Mouse (Mus musculus): Measurements from ENCODE around the gene Il27ra.
"Not testable (repeated sequence)": the region's sequence is repeated elsewhere in the genome, so short reads cannot be mapped to it uniquely, and the experiment has no call there.

The Il27ra gene

DNA sequence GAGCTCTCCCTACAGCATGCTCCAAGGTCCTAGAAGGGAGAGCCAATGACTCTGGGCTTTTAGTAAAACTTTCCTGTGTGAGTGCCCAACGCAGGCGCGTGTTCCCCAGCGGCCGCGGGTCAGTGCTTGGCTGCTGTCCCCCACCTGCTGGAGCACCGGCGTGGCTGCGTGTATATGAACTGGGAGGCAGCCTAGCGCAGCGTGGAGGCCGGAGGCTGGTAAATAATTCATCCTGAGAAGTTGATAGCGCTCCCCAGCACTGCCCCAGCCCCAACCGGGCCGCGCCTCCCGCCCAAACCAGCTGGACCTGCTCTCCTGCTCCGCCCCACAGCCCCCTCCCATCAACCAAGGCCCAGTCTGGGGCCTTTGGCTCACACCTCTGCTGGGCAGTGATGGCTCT lies 21.3 kb downstream of the Il27ra start, which contains the start of gene Palm3:
Gene Palm3 (plus strand): TSS at position 376 of the 400 bp plus-strand sequence.
- in situ Hi-C loops (cut with MseI, MboI) = no loop called here

GRCm38 (mm10) chr8:84019738-84020137 lies 22.7 kb downstream of the Il27ra start:
- in situ Hi-C loops (cut with MseI, MboI) = no loop called here

DNA sequence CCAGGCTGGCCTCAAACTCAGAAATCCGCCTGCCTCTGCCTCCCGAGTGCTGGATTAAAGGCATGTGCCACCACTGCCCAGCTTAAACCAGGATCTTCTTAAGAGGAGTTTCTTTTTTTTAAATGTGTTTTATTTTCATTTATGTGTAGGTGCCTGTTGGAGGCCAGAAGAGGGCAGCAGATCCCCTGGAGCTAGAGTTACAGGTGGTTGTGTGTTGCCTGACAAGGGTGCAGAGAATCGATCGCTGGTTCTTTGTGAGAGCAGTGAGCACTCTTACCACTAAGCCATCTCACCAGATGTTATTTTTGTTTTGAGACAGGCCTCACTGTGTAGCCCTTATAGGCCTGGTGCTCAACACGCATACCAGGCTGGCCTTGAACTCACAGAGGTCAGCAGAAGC lies 26.6 kb downstream of the Il27ra start:
- in situ Hi-C loops (cut with MseI, MboI) = no loop called here

DNA sequence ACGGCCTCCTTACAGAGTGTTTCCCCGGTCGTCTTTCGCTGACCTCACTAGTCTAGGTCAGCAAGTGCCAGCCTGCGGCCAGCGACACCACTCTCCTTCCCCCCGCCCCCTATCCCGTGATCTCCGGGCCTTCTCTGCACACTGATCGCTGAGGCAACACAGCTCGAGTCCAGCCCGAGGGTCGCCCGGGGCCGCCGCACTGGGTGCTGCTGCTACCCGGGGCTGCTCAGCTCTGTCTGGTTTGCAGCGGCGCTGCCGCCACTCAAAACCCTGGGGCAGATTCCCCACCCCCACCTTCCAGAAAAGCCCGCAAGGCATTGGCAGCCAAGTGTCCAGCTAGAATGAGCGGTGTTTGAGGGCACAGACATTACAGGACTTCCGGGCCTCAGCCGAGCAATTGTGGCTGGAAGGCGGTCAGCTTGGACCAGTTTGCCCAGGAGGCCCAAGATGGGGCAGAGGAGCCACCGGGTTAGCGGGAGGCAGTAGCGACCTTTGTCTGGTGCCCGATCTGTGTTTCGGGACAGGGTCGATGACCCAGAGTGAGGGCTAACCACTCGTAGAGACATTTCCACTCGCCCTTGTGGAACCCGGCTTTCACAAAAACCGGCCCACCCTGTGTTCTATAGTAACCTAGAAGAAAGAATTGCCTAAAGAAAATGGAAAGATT lies 29.8 kb downstream of the Il27ra start:
- in situ Hi-C loops (cut with MseI, MboI) = no loop called here

- in situ Hi-C loops (cut with MseI, MboI) = no loop called here
These were observed 30.5 kb downstream of the Il27ra start, which contains the start of gene 2210011C24Rik for GRCm38 (mm10) chr8:84011705-84012498. 2210011C24Rik (minus strand) TSS chr8:84012171.

GRCm38 (mm10) chr8:84010625-84011611 lies 31.5 kb downstream of the Il27ra start:
- in situ Hi-C loops (cut with MseI, MboI) = no loop called here

DNA sequence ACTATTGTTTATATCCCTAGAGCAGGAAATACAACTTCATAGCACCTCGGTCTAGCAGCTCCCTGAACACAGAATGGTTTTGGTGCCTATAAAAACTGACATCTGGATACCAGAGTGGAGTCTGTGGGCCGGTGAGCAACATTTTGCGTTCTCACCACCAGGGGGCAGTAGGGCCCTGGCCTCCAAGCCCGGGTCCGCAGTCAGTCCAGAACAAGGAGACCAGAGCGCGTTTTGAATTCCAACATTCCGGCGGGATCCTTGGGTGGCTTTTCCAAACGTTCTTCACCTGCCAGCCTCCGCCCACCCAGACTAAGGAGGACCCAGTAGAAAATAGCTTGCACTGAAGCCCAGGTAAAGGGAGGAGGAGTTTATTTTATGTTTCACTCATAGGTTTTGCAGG lies 32.5 kb downstream of the Il27ra start:
- in situ Hi-C loops (cut with MseI, MboI) = no loop called here

- in situ Hi-C loops (cut with MseI, MboI) = no loop called here
These were observed 34.0 kb downstream of the Il27ra start for GRCm38 (mm10) chr8:84008362-84008761.

DNA sequence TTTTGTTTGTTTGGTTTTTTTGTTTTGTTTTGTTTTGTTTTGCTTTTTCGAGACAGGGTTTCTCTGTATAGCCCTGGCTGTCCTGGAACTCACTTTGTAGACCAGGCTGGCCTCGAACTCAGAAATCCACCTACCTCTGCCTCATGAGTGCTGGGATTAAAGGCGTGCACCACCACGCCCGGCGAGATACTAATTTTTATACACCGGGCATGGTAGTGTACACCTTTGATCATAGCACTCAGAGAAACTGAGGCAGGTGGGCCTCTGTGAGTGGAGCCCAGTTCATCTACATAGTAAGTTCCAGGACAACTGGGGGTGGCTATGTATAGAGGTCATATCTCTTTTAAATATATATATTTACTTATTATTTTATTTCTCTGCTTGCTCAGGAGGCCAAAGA lies 36.9 kb downstream of the Il27ra start:
- in situ Hi-C loops (cut with MseI, MboI) = not testable (repeated sequence)

- in situ Hi-C loops (cut with MseI, MboI) = no loop called here
These were observed 37.7 kb downstream of the Il27ra start for GRCm38 (mm10) chr8:84004533-84005201.

GRCm38 (mm10) chr8:84003612-84004246 lies 38.7 kb downstream of the Il27ra start:
- in situ Hi-C loops (cut with MseI, MboI) = no loop called here

- in situ Hi-C loops (cut with MseI, MboI) = no loop called here
These were observed 39.3 kb downstream of the Il27ra start for GRCm38 (mm10) chr8:84002957-84003611.

DNA sequence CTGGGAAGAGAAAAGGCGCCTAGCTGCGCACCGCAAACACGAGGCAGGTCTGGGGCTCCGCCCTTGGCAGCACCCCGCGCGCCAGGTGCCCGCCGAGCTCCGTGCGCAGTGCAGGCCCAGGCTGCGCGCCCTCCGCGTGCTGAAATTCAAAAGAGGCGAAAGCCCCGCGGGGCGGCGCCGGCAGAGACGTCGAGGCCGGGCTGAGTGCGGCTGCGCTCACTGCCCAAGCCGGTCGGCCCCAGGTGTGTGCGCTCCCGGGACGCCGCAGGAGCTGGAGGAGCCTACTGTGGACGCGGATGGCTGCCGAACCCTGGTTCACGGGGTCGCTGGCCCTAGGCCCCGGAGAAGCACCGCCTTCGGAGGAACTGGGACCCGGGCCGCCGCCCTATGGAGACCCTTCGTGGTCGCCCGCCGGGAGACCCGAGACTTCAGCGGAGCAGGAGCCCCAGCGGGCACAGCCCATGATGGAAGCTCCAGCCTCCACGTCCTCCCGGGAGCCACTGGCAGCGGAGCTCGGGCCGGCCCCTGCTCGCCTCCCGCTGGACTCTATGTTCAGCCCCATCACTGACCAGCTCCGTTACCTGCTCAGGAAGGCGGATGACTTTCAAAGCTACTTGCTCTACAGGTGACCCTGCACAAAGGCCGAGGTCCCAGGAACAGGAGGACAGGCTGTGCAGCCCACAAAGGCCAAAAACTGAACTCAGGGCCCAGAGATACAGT lies 40.9 kb downstream of the Il27ra start, which contains the start of gene 1700067K01Rik:
Gene 1700067K01Rik (plus strand): TSS at position 222 of the 720 bp plus-strand sequence.
- in situ Hi-C loops (cut with MseI, MboI) = no loop called here

DNA sequence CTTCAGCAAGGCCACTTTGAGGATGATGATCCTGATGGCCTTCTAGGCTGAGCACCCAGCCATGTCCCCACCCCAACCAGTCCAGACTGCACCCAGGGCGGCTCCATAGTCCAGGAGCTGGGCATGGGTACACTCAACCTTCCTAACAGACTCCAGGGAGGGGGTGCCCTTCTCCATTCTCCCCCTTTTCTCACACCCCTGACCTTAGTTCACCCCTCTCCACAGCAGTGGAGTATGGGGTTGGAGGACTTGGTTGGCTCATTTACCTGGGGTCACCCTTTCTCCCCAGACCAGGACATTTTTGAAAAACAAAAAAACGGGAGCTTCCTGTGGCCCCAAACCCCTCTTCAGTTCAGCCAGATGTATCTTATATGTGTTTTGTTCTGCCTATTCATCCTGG lies 42.6 kb downstream of the Il27ra start:
- in situ Hi-C loops (cut with MseI, MboI) = no loop called here

GRCm38 (mm10) chr8:83999057-83999705 lies 43.2 kb downstream of the Il27ra start:
- in situ Hi-C loops (cut with MseI, MboI) = no loop called here

DNA sequence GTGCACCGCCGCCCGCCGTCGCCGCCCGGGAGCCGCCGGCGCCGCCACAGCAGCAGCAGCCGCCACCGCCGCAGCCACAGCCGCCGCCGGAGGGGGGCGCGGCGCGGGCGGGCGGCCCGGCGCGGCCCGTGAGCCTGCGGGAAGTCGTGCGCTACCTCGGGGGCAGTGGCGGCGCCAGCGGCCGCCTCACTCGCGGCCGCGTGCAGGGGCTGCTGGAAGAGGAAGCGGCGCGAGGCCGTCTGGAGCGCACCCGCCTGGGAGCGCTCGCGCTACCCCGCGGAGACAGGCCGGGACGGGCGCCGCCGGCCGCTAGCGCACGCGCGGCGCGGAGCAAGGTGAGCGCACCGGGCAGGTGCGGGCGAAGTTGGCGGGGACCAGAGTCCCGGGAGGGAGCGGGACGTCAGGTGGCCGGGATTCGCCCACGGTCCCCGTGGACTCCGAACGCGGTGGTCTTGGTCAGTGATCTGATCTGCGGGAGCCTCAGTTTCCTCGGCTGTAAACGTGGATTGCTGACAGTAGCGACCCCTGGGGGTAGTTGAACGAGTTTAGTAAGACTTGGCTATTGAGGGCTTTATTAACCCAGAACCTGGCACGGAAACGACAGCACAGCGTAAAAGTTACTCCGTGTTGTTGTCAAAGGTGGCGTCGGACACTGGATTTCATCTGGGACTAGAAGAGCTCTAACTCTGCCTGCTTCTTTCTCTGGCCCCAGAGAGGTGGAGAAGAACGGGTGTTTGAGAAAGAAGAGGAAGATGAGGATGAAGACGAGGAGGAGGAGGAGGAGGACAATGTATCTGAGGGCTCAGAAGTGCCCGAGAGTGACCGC lies 43.9 kb downstream of the Il27ra start:
- in situ Hi-C loops (cut with MseI, MboI) = no loop called here

DNA sequence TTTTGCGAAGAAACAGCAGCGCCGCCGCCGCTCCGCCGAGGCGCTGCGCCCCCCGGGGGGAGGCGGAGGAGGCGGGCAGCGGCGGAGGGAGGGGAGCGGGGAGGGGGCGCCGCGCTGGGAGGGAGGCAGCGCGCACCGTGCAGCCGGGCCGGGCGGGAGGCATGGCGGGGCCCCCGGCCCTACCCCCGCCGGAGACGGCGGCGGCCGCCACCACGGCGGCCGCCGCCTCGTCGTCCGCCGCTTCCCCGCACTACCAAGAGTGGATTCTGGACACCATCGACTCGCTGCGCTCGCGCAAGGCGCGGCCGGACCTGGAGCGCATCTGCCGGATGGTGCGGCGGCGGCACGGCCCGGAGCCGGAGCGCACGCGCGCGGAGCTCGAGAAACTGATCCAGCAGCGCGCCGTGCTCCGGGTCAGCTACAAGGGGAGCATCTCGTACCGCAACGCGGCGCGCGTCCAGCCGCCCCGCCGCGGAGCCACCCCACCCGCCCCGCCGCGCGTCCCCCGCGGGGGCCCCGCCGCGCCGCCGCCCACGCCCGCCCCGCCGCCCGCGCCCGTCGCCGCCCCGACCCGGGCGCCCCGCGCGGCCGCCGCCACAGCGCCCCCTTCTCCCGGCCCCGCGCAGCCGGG lies 44.8 kb downstream of the Il27ra start, which contains the start of gene Samd1:
Gene Samd1 (plus strand): TSS at position 162 of the 631 bp plus-strand sequence.
- in situ Hi-C loops (cut with MseI, MboI) = no loop called here
